Mouse (Mus musculus): ENCODE data around the gene Naglu. TPM values are rescaled to one million over a fixed set of nuclear protein-coding genes. Genes with fewer than 3 reads are reported as not detected.

Naglu gene
- total RNA-seq, 2 experiments from 2014 or later, result 8.3 TPM

- no peak for DNase-seq (ENCODE audit: extremely low spot score in 1 of 2, low spot score in 2 of 2)
- Histone ChIP-seq H3K27ac (peak overlapping the region; percentile 60), H3K4me3 (no peak overlapping the region)
- no peak for TF ChIP-seq CTCF (IDR thresholded peaks at IDR 0.05)
- intact Hi-C loops (cut with DNase I), result no loop called here
Measured at GRCm38 (mm10) chr11:101059473-101059872, 10.3 kb upstream of the Naglu start.

- no peak for TF ChIP-seq CTCF (IDR thresholded peaks at IDR 0.05)
- intact Hi-C loops (cut with DNase I), result no loop called here
- H3K27ac ChIP-seq, result peak overlapping the region; percentile 60
- DNase-seq (ENCODE audit: extremely low spot score in 1 of 2, low spot score in 2 of 2), result peak; percentile 57 to 69
- no peak overlapping the region for H3K4me3 ChIP-seq
Measured at GRCm38 (mm10) chr11:101060126-101060525, 9.7 kb upstream of the Naglu start.

- Histone ChIP-seq H3K4me3 (no peak overlapping the region), H3K27ac (peak overlapping the region; percentile 60)
- no peak for DNase-seq (ENCODE audit: extremely low spot score in 1 of 2, low spot score in 2 of 2)
- intact Hi-C loops (cut with DNase I), result no loop called here
- TF ChIP-seq CTCF (IDR thresholded peaks at IDR 0.05), result no peak
Measured at GRCm38 (mm10) chr11:101061049-101061448, 8.8 kb upstream of the Naglu start.

GRCm38 (mm10) chr11:101062165-101062884 lies 7.5 kb upstream of the Naglu start:
- Histone ChIP-seq H3K27ac (peak overlapping the region; percentile 80), H3K4me3 (no peak overlapping the region)
- no peak for DNase-seq (ENCODE audit: extremely low spot score in 1 of 2, low spot score in 2 of 2)
- intact Hi-C loops (cut with DNase I), result no loop called here
- TF ChIP-seq CTCF (IDR thresholded peaks at IDR 0.05), result no peak; the same call in 1 of the 2 replicates

- Histone ChIP-seq H3K4me3 (no peak overlapping the region), H3K27ac (peak overlapping the region; percentile 80)
- no peak for DNase-seq (ENCODE audit: extremely low spot score in 1 of 2, low spot score in 2 of 2)
- no peak for TF ChIP-seq CTCF (IDR thresholded peaks at IDR 0.05)
- intact Hi-C loops (cut with DNase I), result no loop called here
Measured at GRCm38 (mm10) chr11:101062971-101063675, 6.7 kb upstream of the Naglu start.

GRCm38 (mm10) chr11:101063676-101064327 lies 6.0 kb upstream of the Naglu start:
- TF ChIP-seq CTCF (IDR thresholded peaks at IDR 0.05), result no peak
- no peak for DNase-seq (ENCODE audit: extremely low spot score in 1 of 2, low spot score in 2 of 2)
- Histone ChIP-seq H3K27ac (peak overlapping the region; percentile 80), H3K4me3 (no peak overlapping the region)
- intact Hi-C loops (cut with DNase I), result no loop called here

GRCm38 (mm10) chr11:101064462-101064861 lies 5.3 kb upstream of the Naglu start:
- no peak for TF ChIP-seq CTCF (IDR thresholded peaks at IDR 0.05)
- no peak overlapping the region for H3K4me3 ChIP-seq
- DNase-seq (ENCODE audit: extremely low spot score in 1 of 2, low spot score in 2 of 2), result no peak
- intact Hi-C loops (cut with DNase I), result no loop called here
- no peak overlapping the region; the same call in none of the 2 replicates for H3K27ac ChIP-seq

GRCm38 (mm10) chr11:101065002-101065401 lies 4.8 kb upstream of the Naglu start:
- intact Hi-C loops (cut with DNase I), result no loop called here
- H3K4me3 ChIP-seq, result no peak overlapping the region
- no peak for DNase-seq (ENCODE audit: extremely low spot score in 1 of 2, low spot score in 2 of 2)
- H3K27ac ChIP-seq, result no peak overlapping the region; the same call in 1 of the 2 replicates
- TF ChIP-seq CTCF (IDR thresholded peaks at IDR 0.05), result no peak

- peak; percentile 96 for TF ChIP-seq CTCF (IDR thresholded peaks at IDR 0.05)
- peak; percentile 77 to 80 for DNase-seq (ENCODE audit: extremely low spot score in 1 of 2, low spot score in 2 of 2)
- intact Hi-C loops (cut with DNase I), result loop anchor here (1.0 to 2.0 kb wide), 2 partner anchors 83 to 174 kb away; no protein-coding TSS in a partner anchor
- H3K4me3 ChIP-seq, result peak overlapping the region; percentile 31; the same call in 1 of the 2 replicates
- no peak overlapping the region for H3K27ac ChIP-seq
Measured at GRCm38 (mm10) chr11:101066549-101067412, 3.0 kb upstream of the Naglu start.

- no peak for TF ChIP-seq CTCF (IDR thresholded peaks at IDR 0.05)
- intact Hi-C loops (cut with DNase I), result no loop called here
- no peak for DNase-seq (ENCODE audit: extremely low spot score in 1 of 2, low spot score in 2 of 2)
- Histone ChIP-seq H3K4me3 (peak overlapping the region; percentile 87), H3K27ac (peak overlapping the region; percentile 89)
Measured at GRCm38 (mm10) chr11:101070189-101070527, 346 bp downstream of the Naglu start.

- no peak for DNase-seq (ENCODE audit: extremely low spot score in 1 of 2, low spot score in 2 of 2)
- peak overlapping the region; percentile 87 for H3K4me3 ChIP-seq
Measured at GRCm38 (mm10) chr11:101070987-101071386, 1.2 kb downstream of the Naglu start.

More at GRCm38 (mm10) chr11:101070987-101071386, 1.2 kb downstream of the Naglu start:
- H3K27ac ChIP-seq, result no peak overlapping the region
- intact Hi-C loops (cut with DNase I), result no loop called here
- no peak for TF ChIP-seq CTCF (IDR thresholded peaks at IDR 0.05)
